Mouse (Mus musculus) testis, adult 2 months (tissue): ENCODE measurements at regions not wholly inside any gene's neighbourhood (a gene's known extent, or its start where the extent isn't known, plus 50 kb on each side); places are given as distances from the start of the nearest gene placed in this dataset.

Source experiments
- H3K27ac ChIP-seq: fragments of 200-500 bp; 2 replicates; pipeline ENCODE4 v1.5.1; 2012; ENCODE audit warnings: low read depth, low read length; ENCODE audit not compliant: control insufficient read depth, insufficient read depth
- H3K27me3 ChIP-seq: fragments of 200-500 bp; 2 replicates; pipeline ENCODE4 v1.6.1; 2012; ENCODE audit warnings: mild to moderate bottlenecking, low read length, moderate library complexity; ENCODE audit not compliant: control insufficient read depth, insufficient read depth
- H3K36me3 ChIP-seq: fragments of 200-500 bp; 2 replicates; pipeline ENCODE4 v1.6.1; 2012; ENCODE audit warnings: mild to moderate bottlenecking, low read length; ENCODE audit not compliant: control insufficient read depth, insufficient read depth
- H3K4me1 ChIP-seq: fragments of 200-500 bp; 2 replicates; pipeline ENCODE4 v1.6.1; 2012; ENCODE audit warnings: low read length; ENCODE audit not compliant: control insufficient read depth, insufficient read depth
- H3K4me3 ChIP-seq: fragments of 200-500 bp; 2 replicates; pipeline ENCODE4 v1.5.1; 2012; ENCODE audit warnings: low read depth, mild to moderate bottlenecking, low read length, moderate library complexity, mixed read lengths; ENCODE audit not compliant: control insufficient read depth
- CTCF ChIP-seq: fragments of 200-500 bp; IDR thresholded peaks from 2 replicates; pipeline ENCODE4 v1.5.1; 2012; ENCODE audit warnings: low read depth, mild to moderate bottlenecking, inconsistent platforms, low read length, moderate library complexity; ENCODE audit not compliant: control insufficient read depth, insufficient read depth, insufficient replicate concordance
- POLR2A ChIP-seq: fragments of 200-500 bp; IDR thresholded peaks from 2 replicates; pipeline ENCODE4 v1.6.1; 2012; ENCODE audit warnings: low read depth, mild to moderate bottlenecking, inconsistent platforms, low read length, moderate library complexity; ENCODE audit not compliant: control insufficient read depth

- H3K4me1 ChIP-seq, result no peaks in the 10 kb centered on the region
- H3K27ac ChIP-seq, result no peak overlapping the region
- no peaks in the 10 kb centered on the region for H3K27me3 ChIP-seq
- TF ChIP-seq CTCF (no peak), POLR2A (no peak)
- H3K36me3 ChIP-seq, result no peaks in the 10 kb centered on the region
- no peak overlapping the region for H3K4me3 ChIP-seq
Measured at GRCm38 (mm10) chr6:111913771-111914405, 359.7 kb upstream of the Lmcd1 start.

DNA sequence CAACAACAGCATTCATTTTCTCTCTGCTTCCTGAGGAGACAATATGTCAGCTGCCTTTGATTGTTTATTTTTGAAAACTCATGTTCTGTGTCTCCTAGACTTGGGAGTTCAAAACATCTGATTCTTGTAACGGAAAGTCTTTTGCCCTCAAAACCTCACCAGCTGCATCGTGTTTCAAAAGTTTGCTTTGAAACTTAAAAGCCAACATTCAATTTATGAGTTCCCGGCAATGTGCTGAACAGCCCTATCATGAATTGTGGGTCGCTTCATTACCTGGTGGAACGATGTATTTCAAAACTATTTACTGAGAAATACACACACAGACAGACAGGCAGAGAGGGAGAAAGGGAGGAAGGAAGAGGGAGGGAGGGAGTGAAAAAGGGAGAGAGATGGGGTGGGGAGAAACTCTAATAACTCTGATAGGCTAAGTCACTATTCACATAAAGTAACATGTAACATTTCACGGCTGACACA, 356.3 kb upstream of the Lmcd1 start:
- H3K4me3 ChIP-seq, result no peak overlapping the region
- no peaks in the 10 kb centered on the region for H3K36me3 ChIP-seq
- no peak for TF ChIP-seq CTCF
- no peak for TF ChIP-seq POLR2A
- H3K27ac ChIP-seq, result no peak overlapping the region
- H3K27me3 ChIP-seq, result no peaks in the 10 kb centered on the region
- H3K4me1 ChIP-seq, result no peaks in the 10 kb centered on the region

- no peaks in the 10 kb centered on the region for H3K36me3 ChIP-seq
- H3K27ac ChIP-seq, result no peak overlapping the region
- H3K27me3 ChIP-seq, result no peaks in the 10 kb centered on the region
- no peaks in the 10 kb centered on the region for H3K4me1 ChIP-seq
- H3K4me3 ChIP-seq, result no peak overlapping the region
- no peak for TF ChIP-seq CTCF
- TF ChIP-seq POLR2A, result no peak
Measured at GRCm38 (mm10) chr6:111917868-111918597, 355.5 kb upstream of the Lmcd1 start.

GRCm38 (mm10) chr6:111932596-111932995, 341.0 kb upstream of the Lmcd1 start:
- H3K27ac ChIP-seq, result no peak overlapping the region
- H3K27me3 ChIP-seq, result no peaks in the 10 kb centered on the region
- H3K4me1 ChIP-seq, result no peaks in the 10 kb centered on the region
- no peak overlapping the region for H3K4me3 ChIP-seq
- no peaks in the 10 kb centered on the region for H3K36me3 ChIP-seq
- TF ChIP-seq CTCF, result no peak
- TF ChIP-seq POLR2A, result no peak

DNA sequence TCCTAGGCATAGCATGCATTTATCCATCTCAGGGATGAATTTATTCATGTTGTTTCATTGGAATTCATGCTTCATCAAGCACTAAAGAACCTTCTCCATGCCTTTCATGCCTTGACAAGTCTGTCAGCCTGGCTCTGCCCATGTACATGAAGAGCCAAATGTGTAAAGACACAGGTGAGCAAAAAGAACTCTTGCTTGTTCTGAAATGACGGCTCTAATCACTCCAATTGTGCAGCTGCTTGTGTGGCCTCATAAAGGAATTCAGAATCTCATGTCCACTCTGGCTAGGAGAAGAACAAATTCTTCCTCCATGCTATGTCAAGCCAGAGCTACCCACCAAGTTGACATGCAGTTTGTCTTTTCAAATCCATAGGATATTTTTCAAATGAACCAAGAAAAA, 319.2 kb upstream of the Lmcd1 start:
- Histone ChIP-seq H3K4me3 (no peak overlapping the region), H3K27me3 (no peaks in the 10 kb centered on the region), H3K4me1 (no peaks in the 10 kb centered on the region), H3K27ac (no peak overlapping the region), H3K36me3 (no peaks in the 10 kb centered on the region)
- no peak for TF ChIP-seq POLR2A
- no peak for TF ChIP-seq CTCF

- no peak overlapping the region for H3K27ac ChIP-seq
- no peaks in the 10 kb centered on the region for H3K27me3 ChIP-seq
- H3K4me3 ChIP-seq, result no peak overlapping the region
- TF ChIP-seq CTCF (no peak), POLR2A (no peak)
- H3K36me3 ChIP-seq, result no peaks in the 10 kb centered on the region
- no peaks in the 10 kb centered on the region for H3K4me1 ChIP-seq
Measured at GRCm38 (mm10) chr6:111965766-111966165, 307.8 kb upstream of the Lmcd1 start.

- no peak for TF ChIP-seq POLR2A
- TF ChIP-seq CTCF, result no peak
- H3K36me3 ChIP-seq, result no peaks in the 10 kb centered on the region
- no peak overlapping the region for H3K4me3 ChIP-seq
- no peaks in the 10 kb centered on the region for H3K27me3 ChIP-seq
- no peak overlapping the region for H3K27ac ChIP-seq
- H3K4me1 ChIP-seq, result no peaks in the 10 kb centered on the region
Measured at GRCm38 (mm10) chr6:111985452-111985851, 288.1 kb upstream of the Lmcd1 start.
